Mouse (Mus musculus): ENCODE results near the gene Mettl7a1. TPM values are rescaled to one million over a fixed set of nuclear protein-coding genes. Genes with fewer than 3 reads are reported as not detected.
"Not testable (repeated sequence)": the region's sequence is repeated elsewhere in the genome, so short reads cannot be mapped to it uniquely, and the experiment has no call there.

Mettl7a1 gene
- polyA plus RNA-seq, 1 experiment = 13.4 TPM

- TF ChIP-seq POLR2A (IDR thresholded peaks at IDR 0.05; ENCODE audit: low read depth, low read length) = no peak
- no peak for TF ChIP-seq CTCF (IDR thresholded peaks at IDR 0.05; ENCODE audit: borderline replicate concordance, insufficient read depth, low read length)
- Histone ChIP-seq H3K27ac (ENCODE audit: insufficient read depth, low read length) (no peak overlapping the region), H3K4me3 (ENCODE audit: insufficient read depth, low read length) (no peak overlapping the region), H3K4me1 (ENCODE audit: control insufficient read depth, insufficient read depth, low read length) (no peaks in the 10 kb centered on the region)
Measured at GRCm38 (mm10) chr15:100320295-100320905, 16.5 kb downstream of the Mettl7a1 start.

- Histone ChIP-seq H3K4me1 (ENCODE audit: control insufficient read depth, insufficient read depth, low read length) (no peaks in the 10 kb centered on the region), H3K4me3 (ENCODE audit: insufficient read depth, low read length) (no peak overlapping the region), H3K27ac (ENCODE audit: insufficient read depth, low read length) (no peak overlapping the region)
- no peak for TF ChIP-seq CTCF (IDR thresholded peaks at IDR 0.05; ENCODE audit: borderline replicate concordance, insufficient read depth, low read length)
- no peak for TF ChIP-seq POLR2A (IDR thresholded peaks at IDR 0.05; ENCODE audit: low read depth, low read length)
Measured at GRCm38 (mm10) chr15:100321134-100321533, 17.2 kb downstream of the Mettl7a1 start.

- H3K4me1 ChIP-seq (ENCODE audit: control insufficient read depth, insufficient read depth, low read length) = no peaks in the 10 kb centered on the region
- H3K27ac ChIP-seq (ENCODE audit: insufficient read depth, low read length) = no peak overlapping the region
- TF ChIP-seq CTCF (IDR thresholded peaks at IDR 0.05; ENCODE audit: borderline replicate concordance, insufficient read depth, low read length) (no peak), POLR2A (IDR thresholded peaks at IDR 0.05; ENCODE audit: low read depth, low read length) (no peak)
- no peak overlapping the region for H3K4me3 ChIP-seq (ENCODE audit: insufficient read depth, low read length)
Measured at GRCm38 (mm10) chr15:100324021-100324591, 20.2 kb downstream of the Mettl7a1 start.

- H3K4me3 ChIP-seq (ENCODE audit: insufficient read depth, low read length) = no peak overlapping the region
- H3K27ac ChIP-seq (ENCODE audit: insufficient read depth, low read length) = no peak overlapping the region
- H3K4me1 ChIP-seq (ENCODE audit: control insufficient read depth, insufficient read depth, low read length) = no peaks in the 10 kb centered on the region
- no peak for TF ChIP-seq CTCF (IDR thresholded peaks at IDR 0.05; ENCODE audit: borderline replicate concordance, insufficient read depth, low read length)
- TF ChIP-seq POLR2A (IDR thresholded peaks at IDR 0.05; ENCODE audit: low read depth, low read length) = no peak
Measured at GRCm38 (mm10) chr15:100325235-100325634, 21.3 kb downstream of the Mettl7a1 start.

GRCm38 (mm10) chr15:100328089-100328488 is 24.1 kb downstream of the Mettl7a1 start:
- H3K4me3 ChIP-seq (ENCODE audit: insufficient read depth, low read length); H3K27ac ChIP-seq (ENCODE audit: insufficient read depth, low read length); H3K4me1 ChIP-seq (ENCODE audit: control insufficient read depth, insufficient read depth, low read length): not testable (repeated sequence)

GRCm38 (mm10) chr15:100329336-100329735 is 25.4 kb downstream of the Mettl7a1 start:
- H3K27ac ChIP-seq (ENCODE audit: insufficient read depth, low read length); H3K4me1 ChIP-seq (ENCODE audit: control insufficient read depth, insufficient read depth, low read length); H3K4me3 ChIP-seq (ENCODE audit: insufficient read depth, low read length): not testable (repeated sequence)

- no peaks in the 10 kb centered on the region for H3K4me1 ChIP-seq (ENCODE audit: control insufficient read depth, insufficient read depth, low read length)
- TF ChIP-seq CTCF (IDR thresholded peaks at IDR 0.05; ENCODE audit: borderline replicate concordance, insufficient read depth, low read length) (no peak), POLR2A (IDR thresholded peaks at IDR 0.05; ENCODE audit: low read depth, low read length) (no peak)
- H3K27ac ChIP-seq (ENCODE audit: insufficient read depth, low read length) = no peak overlapping the region
- no peak overlapping the region for H3K4me3 ChIP-seq (ENCODE audit: insufficient read depth, low read length)
Measured at GRCm38 (mm10) chr15:100330739-100331138, 26.8 kb downstream of the Mettl7a1 start.

- H3K27ac ChIP-seq (ENCODE audit: insufficient read depth, low read length); H3K4me3 ChIP-seq (ENCODE audit: insufficient read depth, low read length); H3K4me1 ChIP-seq (ENCODE audit: control insufficient read depth, insufficient read depth, low read length): not testable (repeated sequence)
Measured at GRCm38 (mm10) chr15:100332077-100332961, 28.4 kb downstream of the Mettl7a1 start.

GRCm38 (mm10) chr15:100334629-100335028 is 30.7 kb downstream of the Mettl7a1 start, which contains the start of gene Mettl7a3:
TSS of gene Mettl7a3 (plus strand) at chr15:100334929.
- TF ChIP-seq POLR2A (IDR thresholded peaks at IDR 0.05; ENCODE audit: low read depth, low read length) = no peak
- TF ChIP-seq CTCF (IDR thresholded peaks at IDR 0.05; ENCODE audit: borderline replicate concordance, insufficient read depth, low read length) = no peak
- Histone ChIP-seq H3K4me1 (ENCODE audit: control insufficient read depth, insufficient read depth, low read length) (no peaks in the 10 kb centered on the region), H3K4me3 (ENCODE audit: insufficient read depth, low read length) (no peak within 1 kb of the TSS), H3K27ac (ENCODE audit: insufficient read depth, low read length) (no peak within 1 kb of the TSS)

GRCm38 (mm10) chr15:100337328-100337727 is 33.4 kb downstream of the Mettl7a1 start:
- not testable (repeated sequence) for H3K4me3 ChIP-seq (ENCODE audit: insufficient read depth, low read length); H3K4me1 ChIP-seq (ENCODE audit: control insufficient read depth, insufficient read depth, low read length); H3K27ac ChIP-seq (ENCODE audit: insufficient read depth, low read length)

- not testable (repeated sequence) for H3K4me1 ChIP-seq (ENCODE audit: control insufficient read depth, insufficient read depth, low read length); H3K27ac ChIP-seq (ENCODE audit: insufficient read depth, low read length); H3K4me3 ChIP-seq (ENCODE audit: insufficient read depth, low read length)
Measured at GRCm38 (mm10) chr15:100337847-100338246, 33.9 kb downstream of the Mettl7a1 start.

- not testable (repeated sequence) for H3K4me3 ChIP-seq (ENCODE audit: insufficient read depth, low read length); H3K4me1 ChIP-seq (ENCODE audit: control insufficient read depth, insufficient read depth, low read length); H3K27ac ChIP-seq (ENCODE audit: insufficient read depth, low read length)
Measured at GRCm38 (mm10) chr15:100341314-100341980, 37.5 kb downstream of the Mettl7a1 start.

Measured in embryonic fibroblast, embryonic 13.5 days (primary cell).